Mouse (Mus musculus) frontal cortex, adult (tissue): ENCODE data around the gene Ints13.

ENCODE experiments used
- ATAC-seq: cut with Nextera tagmentation; 2 replicates; pipeline ENCODE4 v1.9.2; 2017; ENCODE audit warnings: mild to moderate bottlenecking, moderate library complexity, mixed read lengths; ENCODE audit not compliant: low TSS enrichment

Gene Ints13

GRCm38 (mm10) chr6:146500206-146500605 lies 77.4 kb downstream of the Ints13 start:
- ATAC-seq = no peak
